Mouse (Mus musculus) layer of hippocampus, adult 9-10 months (tissue): ENCODE results near the gene Dvl2.
A peak's percentile ranks its signal among the peaks of the same experiment; 100 is the strongest.
"Not testable (repeated sequence)": the region's sequence is repeated elsewhere in the genome, so short reads cannot be mapped to it uniquely, and the experiment has no call there.

Experiments used
- DNase-seq: peaks from one replicate; pipeline ENCODE4 v3.0.0; 2022; ENCODE audit warnings: low spot score

Gene Dvl2

DNA sequence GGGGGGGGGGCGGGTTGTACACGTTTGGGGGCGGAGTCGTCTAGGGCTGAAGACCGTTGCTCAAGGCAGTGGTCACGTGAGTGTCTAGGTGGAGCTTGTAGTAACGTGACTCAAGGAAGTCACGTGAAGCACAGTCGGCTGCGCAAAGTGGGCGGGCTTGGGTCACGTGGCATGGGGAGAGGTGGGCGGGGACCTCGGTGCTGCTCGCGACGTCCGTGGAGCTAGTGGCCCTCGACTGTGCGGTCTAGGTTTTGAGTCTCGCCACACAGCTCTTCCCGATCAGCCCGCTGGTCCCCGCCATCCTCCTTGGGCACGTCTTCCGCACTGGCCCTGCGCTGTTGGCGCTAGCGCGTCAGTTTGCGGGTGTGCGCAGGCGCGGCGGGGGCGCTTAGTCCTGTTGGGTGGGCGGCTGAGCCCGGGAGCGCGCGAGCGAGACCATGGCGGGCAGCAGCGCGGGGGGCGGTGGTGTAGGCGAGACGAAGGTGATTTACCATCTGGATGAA is at the start of gene Dvl2:
Gene Dvl2 (plus strand): TSS at position 200 of the 503 bp plus-strand sequence.
- no peak for DNase-seq

- DNase-seq = no peak
Observed at GRCm38 (mm10) chr11:69950807-69951459, 49.5 kb upstream of the Dvl2 start.

DNA sequence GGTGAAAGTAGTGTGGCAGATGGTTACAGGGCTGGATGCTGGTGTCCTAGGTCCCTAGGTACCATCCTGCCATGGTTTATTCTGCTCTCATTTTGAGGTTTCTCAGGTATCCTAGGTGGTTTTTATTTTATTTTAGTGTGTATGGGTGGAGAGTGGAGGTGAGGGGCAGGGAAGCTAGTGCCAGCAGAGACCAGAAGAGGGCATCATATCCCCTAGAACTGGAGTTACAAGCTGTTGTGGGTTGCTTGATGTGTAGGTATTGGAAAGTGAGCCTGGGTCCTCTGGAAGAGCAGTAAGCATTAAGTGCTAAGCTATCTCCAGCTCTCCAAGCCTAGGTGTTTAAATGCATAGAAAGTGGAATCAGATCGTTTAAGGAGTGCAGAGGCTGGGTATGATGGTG is 48.1 kb upstream of the Dvl2 start:
- no peak for DNase-seq

- no peak for DNase-seq
Observed at GRCm38 (mm10) chr11:69953267-69953915, 47.0 kb upstream of the Dvl2 start.

GRCm38 (mm10) chr11:69955618-69956017 is 44.8 kb upstream of the Dvl2 start:
- not testable (repeated sequence) for DNase-seq

DNA sequence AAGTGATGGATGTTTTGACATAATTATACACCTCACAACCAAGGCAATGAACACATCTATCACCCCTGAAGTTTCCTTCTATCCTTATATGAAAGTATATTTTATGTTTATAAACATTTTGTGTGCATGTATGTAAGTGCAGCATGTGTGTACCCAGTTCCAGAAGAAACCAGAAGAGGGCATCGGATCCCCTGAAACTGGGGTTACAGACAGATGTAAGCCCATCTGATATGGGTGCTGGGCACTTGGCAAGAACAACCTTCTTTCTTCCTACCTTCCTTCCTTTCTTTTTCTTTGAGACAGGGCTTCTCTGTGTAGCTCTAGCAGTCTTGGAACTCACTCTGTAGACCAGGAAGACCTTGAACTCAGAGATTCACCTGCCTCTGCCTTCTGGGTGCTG is 44.2 kb upstream of the Dvl2 start:
- no peak for DNase-seq

- no peak for DNase-seq
Observed at GRCm38 (mm10) chr11:69960616-69961015, 39.8 kb upstream of the Dvl2 start.

GRCm38 (mm10) chr11:69961841-69962240 is 38.6 kb upstream of the Dvl2 start:
- no peak for DNase-seq

DNA sequence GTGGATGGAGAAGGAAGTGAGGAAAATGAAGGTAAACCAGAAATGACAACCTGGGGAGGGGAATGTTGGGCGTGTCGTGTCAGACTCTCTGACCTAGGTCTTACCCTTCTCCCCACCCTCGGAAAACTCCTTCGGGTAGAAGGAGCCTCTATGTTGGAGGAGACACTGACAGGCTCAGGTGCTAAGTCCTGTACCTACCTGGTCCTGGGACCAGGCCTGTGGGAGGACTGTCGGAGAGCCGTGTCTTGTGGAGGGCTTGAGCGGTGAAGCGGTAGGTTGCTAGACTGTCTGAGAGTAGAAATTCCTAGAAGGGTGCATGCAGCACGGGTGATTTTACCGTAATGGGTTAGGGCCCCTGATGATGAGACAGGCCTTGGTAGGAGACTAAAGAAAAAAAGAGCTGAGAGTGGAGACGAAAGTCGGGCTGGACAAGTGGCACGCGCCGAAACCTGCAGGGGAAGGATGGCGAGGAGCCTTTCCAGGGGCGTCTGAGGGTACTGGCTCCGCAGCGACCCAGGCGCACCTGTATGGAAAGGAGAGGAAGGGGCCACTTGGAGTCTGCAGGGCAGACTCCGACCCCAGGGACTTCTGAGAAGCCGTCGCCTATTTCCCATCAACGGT is 35.6 kb upstream of the Dvl2 start, which contains the start of gene Cldn7:
Gene Cldn7 (plus strand): TSS at position 130 of the 621 bp plus-strand sequence.
- no peak for DNase-seq

DNA sequence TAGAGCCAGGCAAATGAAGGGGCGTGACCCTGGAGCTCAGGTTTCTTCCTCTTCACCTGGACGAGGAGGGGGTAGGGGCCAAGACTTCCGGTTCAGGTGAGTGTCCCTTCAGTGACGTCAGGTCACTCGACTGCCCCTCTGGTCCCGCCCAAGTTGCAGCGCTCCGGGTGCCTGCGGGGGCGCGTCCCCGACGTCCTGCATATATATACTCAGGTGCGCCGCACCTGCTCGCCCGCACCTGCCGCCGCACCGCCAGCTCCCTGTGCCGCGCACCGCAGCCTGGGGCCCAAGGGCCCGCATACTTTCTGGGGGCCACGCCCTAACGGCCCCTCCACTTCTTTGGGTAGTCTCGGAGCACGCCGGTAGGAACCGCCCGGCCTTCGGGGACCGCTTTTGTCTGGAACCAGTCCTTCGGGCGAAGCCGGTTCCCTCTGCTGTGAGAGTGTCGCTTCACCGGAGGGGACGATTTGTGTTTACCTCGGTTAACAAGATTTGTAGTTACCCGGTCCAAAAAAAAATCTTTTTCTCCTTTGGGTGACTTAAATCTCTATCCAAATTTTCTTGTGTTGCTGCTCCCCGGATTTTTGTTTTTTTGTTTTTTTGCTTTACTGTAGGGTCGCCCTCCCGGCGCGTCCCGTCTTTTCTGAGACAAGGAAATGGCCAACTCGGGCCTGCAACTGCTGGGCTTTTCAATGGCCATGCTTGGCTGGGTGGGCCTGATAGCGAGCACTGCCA is 35.0 kb upstream of the Dvl2 start:
- no peak for DNase-seq

DNA sequence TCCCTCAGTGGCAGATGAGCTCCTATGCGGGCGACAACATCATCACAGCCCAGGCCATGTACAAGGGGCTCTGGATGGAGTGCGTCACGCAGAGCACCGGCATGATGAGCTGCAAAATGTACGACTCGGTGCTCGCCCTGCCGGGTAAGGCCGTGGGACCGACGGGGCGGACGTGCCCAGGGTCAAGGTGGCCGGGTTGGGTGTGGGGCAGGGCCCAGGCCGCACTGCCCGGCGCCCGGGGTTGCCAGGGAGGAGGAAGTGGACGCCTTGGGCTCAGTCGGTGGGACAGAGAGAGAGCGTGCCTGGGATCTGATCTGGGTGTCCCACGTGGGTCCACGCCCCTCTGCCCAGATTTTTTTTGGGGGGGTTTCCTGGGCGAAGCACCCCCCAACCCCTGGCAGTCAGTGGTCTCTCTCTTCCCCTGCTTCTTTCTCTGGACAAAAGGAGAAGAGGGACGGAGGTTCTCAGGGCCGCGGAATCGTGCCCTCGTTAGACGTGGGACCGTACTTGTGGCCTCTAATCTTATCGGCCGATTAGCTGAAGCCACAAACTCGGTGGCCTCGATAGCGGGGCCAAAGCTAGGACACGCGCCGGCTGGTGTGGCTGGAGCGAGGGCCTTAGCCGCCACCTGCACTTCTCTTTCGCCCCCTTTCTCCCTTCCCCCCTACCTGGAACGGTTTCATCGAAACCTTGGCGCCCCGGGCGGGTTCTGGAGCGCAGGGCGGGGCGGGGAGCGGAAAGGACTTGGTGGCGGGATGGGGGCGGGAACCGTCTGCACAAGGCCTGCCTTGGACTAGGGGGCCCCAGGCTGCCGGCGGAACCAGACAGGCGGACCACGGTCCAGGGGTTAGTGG is 34.2 kb upstream of the Dvl2 start:
- no peak for DNase-seq

GRCm38 (mm10) chr11:69966860-69967517 is 33.4 kb upstream of the Dvl2 start:
- no peak for DNase-seq

DNA sequence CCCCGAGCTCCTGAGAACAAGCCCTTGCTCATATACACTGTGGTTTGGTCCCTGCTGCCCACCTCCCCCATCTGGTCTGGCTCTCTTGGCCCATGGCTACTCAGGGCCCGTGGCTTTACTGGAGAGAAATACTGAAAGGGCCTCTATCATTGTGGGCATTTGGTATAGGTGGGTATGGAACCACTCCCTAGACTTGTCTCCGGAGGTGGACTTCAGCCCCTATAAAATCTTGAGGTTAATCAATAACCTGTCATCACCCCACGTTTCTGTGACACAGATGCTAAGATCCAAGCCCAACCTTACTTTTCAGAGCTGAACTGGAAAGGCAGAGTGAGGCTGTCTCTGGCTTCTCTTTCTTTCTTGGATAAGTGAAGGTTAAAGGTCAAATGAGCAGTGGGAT is 31.6 kb upstream of the Dvl2 start:
- no peak for DNase-seq

GRCm38 (mm10) chr11:69970222-69970621 is 30.2 kb upstream of the Dvl2 start:
- DNase-seq = no peak

DNA sequence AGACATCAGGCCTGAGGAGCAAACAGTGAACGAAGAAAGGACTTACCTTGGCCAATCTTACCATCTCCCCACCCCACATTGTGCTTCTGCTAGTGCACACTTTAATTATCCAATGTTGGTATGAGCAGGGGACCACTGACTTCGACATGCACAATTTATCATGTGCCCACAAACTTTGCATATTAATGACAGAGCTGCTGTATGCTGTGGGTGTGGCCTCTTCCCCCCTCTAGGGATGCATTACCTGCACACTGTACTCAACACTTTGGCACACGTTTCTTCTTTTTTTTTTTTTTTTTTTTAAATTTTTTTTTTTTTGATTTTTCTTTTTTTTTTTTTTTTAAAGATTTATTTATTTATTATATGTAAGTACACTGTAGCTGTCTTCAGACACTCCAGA is 29.6 kb upstream of the Dvl2 start:
- DNase-seq = no peak

- no peak for DNase-seq
Observed at GRCm38 (mm10) chr11:69974907-69975306, 25.5 kb upstream of the Dvl2 start.

- DNase-seq = no peak
Observed at GRCm38 (mm10) chr11:69976271-69976670, 24.1 kb upstream of the Dvl2 start.

GRCm38 (mm10) chr11:69979827-69980195 is 20.6 kb upstream of the Dvl2 start:
- no peak for DNase-seq

DNA sequence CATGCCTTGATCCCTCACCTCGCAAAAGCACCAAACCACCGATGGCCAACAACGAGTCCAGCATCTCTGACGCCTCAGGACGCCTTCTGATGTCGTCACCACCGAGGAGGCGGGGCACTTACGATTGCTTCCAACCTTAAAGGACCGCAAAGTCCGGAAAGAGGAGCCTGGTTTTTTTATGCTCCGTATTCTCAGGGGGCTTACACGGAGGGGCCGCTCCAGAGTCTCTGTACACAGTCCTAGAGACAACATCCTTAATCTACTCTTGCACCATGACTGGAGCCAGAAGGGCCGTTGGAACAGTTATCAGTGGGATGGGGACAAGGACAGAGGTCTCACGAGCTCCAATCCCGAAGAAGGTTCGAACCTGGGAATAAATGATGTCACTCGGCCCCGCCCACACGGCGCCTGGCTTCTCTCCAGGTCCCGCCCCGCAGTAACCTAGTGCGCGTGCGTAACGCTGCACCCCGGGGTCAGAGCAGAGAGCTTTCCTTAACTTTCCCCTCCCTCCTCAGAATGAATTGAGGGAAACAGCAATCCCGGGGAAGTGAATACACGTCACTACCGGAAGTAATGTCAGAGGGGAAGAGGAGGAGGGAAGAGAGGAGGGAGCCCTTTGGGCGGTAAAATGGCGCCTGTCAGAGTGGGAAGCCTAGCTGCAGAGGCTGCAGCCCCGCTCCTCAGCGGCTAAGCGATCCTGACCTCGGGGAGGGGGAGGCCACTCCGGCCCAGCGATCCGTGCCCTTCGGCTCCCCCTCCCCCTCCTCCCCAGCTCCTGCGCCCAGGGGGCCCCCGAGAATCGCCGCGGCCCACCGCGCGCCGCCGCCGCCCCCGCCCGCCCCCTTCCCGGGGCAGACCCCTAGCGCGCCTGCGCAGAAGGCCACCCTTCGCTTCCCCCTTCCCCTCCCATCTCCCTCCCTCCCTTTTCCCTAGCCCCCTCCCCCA is 19.9 kb upstream of the Dvl2 start:
- peak; percentile 99 for DNase-seq
